Mouse (Mus musculus) lung, adult 2 months (tissue): ENCODE measurements around the gene Trpv6.

Experiments used
- CTCF ChIP-seq: fragments of 200-500 bp; IDR thresholded peaks from 2 replicates; pipeline ENCODE4 v1.5.1; 2011; ENCODE audit warnings: mild to moderate bottlenecking, low read length, control low read depth; ENCODE audit not compliant: insufficient read depth
- POLR2A ChIP-seq: fragments of 200-500 bp; IDR thresholded peaks from 2 replicates; pipeline ENCODE4 v1.6.1; 2011; ENCODE audit warnings: low read depth, mild to moderate bottlenecking, control low read depth, low read length, borderline replicate concordance; ENCODE audit errors: extremely low read depth

DNA sequence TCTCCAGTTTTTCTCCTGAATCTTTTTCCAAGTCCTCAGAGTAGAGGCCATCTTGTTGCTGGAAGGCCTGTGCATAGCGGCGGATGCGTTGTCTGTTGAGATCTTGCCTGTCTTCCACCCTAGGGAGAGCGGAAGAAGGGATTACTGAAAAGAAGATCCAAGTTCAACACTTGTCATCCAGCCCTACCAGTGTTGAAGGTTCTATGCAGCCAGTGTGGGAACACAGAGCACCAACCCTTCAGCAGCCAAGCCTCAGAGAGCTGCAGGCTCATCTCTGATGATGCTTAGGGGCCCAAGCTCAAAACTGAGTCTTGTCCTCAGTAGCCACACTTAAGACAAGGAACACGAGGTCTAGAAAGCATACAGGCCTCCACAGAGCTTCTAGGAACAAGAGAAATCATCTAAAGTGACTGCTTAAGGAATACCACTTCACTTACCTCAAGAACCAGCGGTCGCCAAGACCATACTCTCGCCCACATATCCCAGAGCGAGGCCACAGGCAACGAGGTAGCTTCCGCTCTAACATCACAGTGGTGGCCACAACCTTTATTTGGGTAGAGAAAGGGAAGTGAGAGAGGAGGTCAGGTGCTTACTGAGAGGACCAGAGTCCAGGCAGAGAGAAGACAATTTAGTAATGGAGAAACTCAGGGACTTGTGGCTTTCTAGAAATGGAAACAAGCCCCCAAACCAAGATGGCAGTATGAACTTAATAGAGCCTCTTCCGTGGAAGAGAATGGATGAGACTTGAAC lies 14.8 kb downstream of the Trpv6 start:
- TF ChIP-seq POLR2A: no peak
- no peak for TF ChIP-seq CTCF
